Mouse (Mus musculus) gastrocnemius, adult 8-10 months (tissue): ENCODE measurements around the gene Cgnl1. TPM values are rescaled to one million over a fixed set of nuclear protein-coding genes. Genes with fewer than 3 reads are reported as not detected.

Experiments used
- DNase-seq, 2 experiments: peaks; one replicate each; pipeline ENCODE4 v3.0.0; 2022; ENCODE audit warnings: low spot score in 2 of 2
- total RNA-seq, 4 experiments: library from RNA; stranded (reverse); gene quantifications; 2 replicates each; pipeline ENCODE4 v1.2.4; 2022

Gene Cgnl1
- total RNA-seq = 1 to 10 TPM; 2.8 to 5.4 (median 3.9) TPM

GRCm38 (mm10) chr9:71770991-71771767 is at the start of gene Cgnl1:
TSS of gene Cgnl1 (minus strand) at chr9:71771602.
- peak in 1 of 2 experiments; percentile 38 for DNase-seq

- no peak for DNase-seq
Observed at GRCm38 (mm10) chr9:71818453-71818852, 47.1 kb upstream of the Cgnl1 start.

- no peak for DNase-seq
Observed at GRCm38 (mm10) chr9:71816121-71816520, 44.7 kb upstream of the Cgnl1 start.

- DNase-seq = no peak
Observed at GRCm38 (mm10) chr9:71813565-71813964, 42.2 kb upstream of the Cgnl1 start.

- DNase-seq = no peak
Observed at GRCm38 (mm10) chr9:71812914-71813313, 41.5 kb upstream of the Cgnl1 start.

GRCm38 (mm10) chr9:71812402-71812801 is 41.0 kb upstream of the Cgnl1 start:
- DNase-seq = no peak

GRCm38 (mm10) chr9:71811404-71811803 is 40.0 kb upstream of the Cgnl1 start:
- no peak for DNase-seq

GRCm38 (mm10) chr9:71810723-71811122 is 39.3 kb upstream of the Cgnl1 start:
- DNase-seq = no peak

- no peak for DNase-seq
Observed at GRCm38 (mm10) chr9:71808640-71809254, 37.3 kb upstream of the Cgnl1 start.

GRCm38 (mm10) chr9:71807801-71808200 is 36.4 kb upstream of the Cgnl1 start:
- DNase-seq = no peak

- DNase-seq = peak; percentile 35 to 58
Observed at GRCm38 (mm10) chr9:71806422-71806805, 35.0 kb upstream of the Cgnl1 start.

GRCm38 (mm10) chr9:71805646-71806421 is 34.4 kb upstream of the Cgnl1 start:
- DNase-seq = no peak

- DNase-seq = no peak
Observed at GRCm38 (mm10) chr9:71804116-71804515, 32.7 kb upstream of the Cgnl1 start.

GRCm38 (mm10) chr9:71803281-71803680 is 31.9 kb upstream of the Cgnl1 start:
- no peak for DNase-seq

GRCm38 (mm10) chr9:71799598-71799997 is 28.2 kb upstream of the Cgnl1 start:
- DNase-seq = no peak

GRCm38 (mm10) chr9:71798176-71798575 is 26.8 kb upstream of the Cgnl1 start:
- DNase-seq = no peak

- no peak for DNase-seq
Observed at GRCm38 (mm10) chr9:71777404-71777803, 6.0 kb upstream of the Cgnl1 start.

GRCm38 (mm10) chr9:71776337-71776736 is 4.9 kb upstream of the Cgnl1 start:
- DNase-seq = no peak

GRCm38 (mm10) chr9:71773563-71773962 is 2.2 kb upstream of the Cgnl1 start:
- no peak for DNase-seq

- no peak for DNase-seq
Observed at GRCm38 (mm10) chr9:71772338-71772737, 936 bp upstream of the Cgnl1 start.

- no peak for DNase-seq
Observed at GRCm38 (mm10) chr9:71770484-71770883, 918 bp downstream of the Cgnl1 start.

- no peak for DNase-seq
Observed at GRCm38 (mm10) chr9:71769701-71770100, 1.7 kb downstream of the Cgnl1 start.
